16 mouse cellular contexts compared by ENCODE assay signal in the genomic region with DNA sequence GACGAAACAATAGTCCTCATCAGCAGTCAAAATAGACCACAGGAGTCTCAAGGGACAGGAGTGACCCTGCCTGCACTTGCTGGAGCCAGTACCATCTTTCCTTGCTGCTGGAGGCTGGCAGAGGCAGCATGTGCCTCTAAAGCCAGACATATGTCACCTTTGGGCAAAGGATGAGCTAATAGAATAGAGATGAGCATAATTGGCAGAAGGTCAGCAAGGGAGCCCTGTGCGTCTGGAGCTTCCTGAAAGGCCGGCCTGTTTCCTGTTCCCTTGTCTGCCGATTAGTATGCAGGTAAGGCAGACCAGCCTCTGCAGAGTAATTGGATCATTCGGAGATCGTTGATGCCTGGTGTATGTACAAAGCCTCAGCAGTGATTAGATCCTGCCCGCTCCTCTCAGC.
A peak's percentile ranks its signal among the peaks of the same experiment; 100 is the strongest.
DNase-seq lines count a peak whose midpoint lies in the region; ATAC-seq and TF ChIP-seq lines count a peak whose summit lies in the region.
"Had no signal": no experiment of that assay in that cellular context is flagged by ENCODE, and none has a peak within 500 bp of the region (broad histone marks: within the 10 kb centered on the region; RNA-seq: fewer than 3 reads in every experiment).

No protein-coding gene starts in this region.

- no peak for TF ChIP-seq POLR2A in kidney, adult 2 months (IDR thresholded peaks at IDR 0.05; ENCODE audit: low read depth, low read length)

- H3K36me3 ChIP-seq in hindbrain, embryonic 12.5 days: no peaks in the 10 kb centered on the region
- no peaks in the 10 kb centered on the region for H3K36me3 ChIP-seq in hindbrain, embryonic 10.5 days
- no peaks in the 10 kb centered on the region for H3K36me3 ChIP-seq in midbrain, embryonic 15.5 days (replicated peaks)
- no peaks in the 10 kb centered on the region for H3K36me3 ChIP-seq in kidney, adult 2 months (ENCODE audit: control insufficient read depth, insufficient read depth, low read length)
- H3K36me3 ChIP-seq: intestine, embryonic 15.5 days; lung, embryonic 15.5 days; stomach, embryonic 15.5 days had no signal

- no peaks in the 10 kb centered on the region for H3K9me3 ChIP-seq in hindbrain, embryonic 12.5 days (replicated peaks)
- H3K9me3 ChIP-seq in hindbrain, embryonic 10.5 days: no peaks in the 10 kb centered on the region
- no peaks in the 10 kb centered on the region for H3K9me3 ChIP-seq in midbrain, embryonic 15.5 days
- H3K9me3 ChIP-seq: intestine, embryonic 15.5 days; lung, embryonic 15.5 days; stomach, embryonic 15.5 days had no signal

- peak; percentile 56; the same call in 1 of the 2 replicates for ATAC-seq in hindbrain, embryonic 12.5 days (ENCODE audit: low FRiP score)
- peak; percentile 73 for ATAC-seq in midbrain, embryonic 15.5 days (replicated peaks)
- ATAC-seq: intestine, embryonic 15.5 days had no signal

- TF ChIP-seq CTCF in kidney, adult 2 months (conservative IDR thresholded peaks at IDR 0.05; ENCODE audit: insufficient read depth, insufficient read length, low read depth, low read length): no peak

- 57% methylated on average over 7 of the region's 7 CpGs for WGBS in hindbrain, embryonic 12.5 days
- 63% methylated on average over 7 of the region's 7 CpGs for WGBS in hindbrain, embryonic 10.5 days
- 25% methylated on average over 7 of the region's 7 CpGs for WGBS in midbrain, embryonic 15.5 days
- 60% methylated on average over 7 of the region's 7 CpGs for WGBS in kidney, adult 2 months

- no peak overlapping the region for H3K9ac ChIP-seq in hindbrain, embryonic 12.5 days
- H3K9ac ChIP-seq in midbrain, embryonic 15.5 days: no peak overlapping the region
- H3K9ac ChIP-seq: intestine, embryonic 15.5 days; lung, embryonic 15.5 days; stomach, embryonic 15.5 days had no signal

- H3K4me2 ChIP-seq in hindbrain, embryonic 12.5 days (replicated peaks): no peak overlapping the region
- H3K4me2 ChIP-seq in midbrain, embryonic 15.5 days: no peak overlapping the region
- H3K4me2 ChIP-seq: intestine, embryonic 15.5 days; liver, embryonic 11.5 days; lung, embryonic 15.5 days; stomach, embryonic 15.5 days had no signal

- no peak overlapping the region for H3K4me3 ChIP-seq in hindbrain, embryonic 12.5 days
- H3K4me3 ChIP-seq in hindbrain, embryonic 10.5 days: no peak overlapping the region
- no peak overlapping the region for H3K4me3 ChIP-seq in midbrain, embryonic 15.5 days
- no peak overlapping the region for H3K4me3 ChIP-seq in kidney, adult 2 months (ENCODE audit: insufficient read depth, low read depth, low read length)
- H3K4me3 ChIP-seq: erythroblast, embryonic 14.5 days; intestine, embryonic 15.5 days; lung, embryonic 15.5 days; stomach, embryonic 15.5 days had no signal

- H3K27ac ChIP-seq in hindbrain, embryonic 12.5 days: peak overlapping the region; percentile 40; the same call in 1 of the 2 replicates
- no peak overlapping the region for H3K27ac ChIP-seq in hindbrain, embryonic 10.5 days
- peak overlapping the region; percentile 50 for H3K27ac ChIP-seq in midbrain, embryonic 15.5 days
- H3K27ac ChIP-seq in kidney, adult 2 months (ENCODE audit: insufficient read depth, low read depth, low read length): no peak overlapping the region
- H3K27ac ChIP-seq: intestine, embryonic 15.5 days; lung, embryonic 15.5 days; stomach, embryonic 15.5 days had no signal

- no peak for DNase-seq in hindbrain, embryonic 10.5 days (ENCODE audit: low spot score)
- DNase-seq in cerebellum, adult 11 months: peak; percentile 67
- DNase-seq in cerebellum, postnatal 14 days: peak; percentile 79 to 81
- DNase-seq in kidney, adult 2 months: no peak
- DNase-seq in gastrocnemius, postnatal 10 days: no peak
- DNase-seq in layer of hippocampus, adult 9-10 months (ENCODE audit: low spot score): no peak
- DNase-seq: heart, adult 18-20 months; kidney, postnatal 25 days; thymus, postnatal 25 days had no signal

- H3K27me3 ChIP-seq in hindbrain, embryonic 12.5 days: no peaks in the 10 kb centered on the region
- H3K27me3 ChIP-seq in hindbrain, embryonic 10.5 days (ENCODE audit: insufficient read depth, poor library complexity, severe bottlenecking): no peaks in the 10 kb centered on the region
- no peaks in the 10 kb centered on the region for H3K27me3 ChIP-seq in midbrain, embryonic 15.5 days (replicated peaks)
- H3K27me3 ChIP-seq in kidney, adult 2 months (replicated peaks; ENCODE audit: control insufficient read depth, insufficient read depth, low read length): no peaks in the 10 kb centered on the region
- H3K27me3 ChIP-seq: intestine, embryonic 15.5 days; lung, embryonic 15.5 days; stomach, embryonic 15.5 days had no signal

- H3K4me1 ChIP-seq in hindbrain, embryonic 12.5 days: peaks cover 5% of the 10 kb centered on the region
- H3K4me1 ChIP-seq in hindbrain, embryonic 10.5 days (replicated peaks): peaks cover 7% of the 10 kb centered on the region; the same call in 1 of the 2 replicates
- peaks cover 13% of the 10 kb centered on the region for H3K4me1 ChIP-seq in midbrain, embryonic 15.5 days
- H3K4me1 ChIP-seq in kidney, adult 2 months (ENCODE audit: control insufficient read depth, insufficient read depth, low read length): no peaks in the 10 kb centered on the region
- H3K4me1 ChIP-seq: intestine, embryonic 15.5 days; lung, embryonic 15.5 days; stomach, embryonic 15.5 days had no signal

Comparison
In these comparisons a context has a peak if more than half of its experiments do, and no peak if none do; other contexts are left out.
1. H3K27ac ChIP-seq: peak in hindbrain, embryonic 12.5 days (single experiment) and midbrain, embryonic 15.5 days (single experiment); none in hindbrain, embryonic 10.5 days (single experiment) and kidney, adult 2 months (single experiment).
2. DNase-seq: peak in cerebellum, adult 11 months (single experiment) and cerebellum, postnatal 14 days (2 of 2); none in hindbrain, embryonic 10.5 days (single experiment), kidney, adult 2 months (single experiment), gastrocnemius, postnatal 10 days (single experiment) and layer of hippocampus, adult 9-10 months (single experiment).